Mouse (Mus musculus): ENCODE results near the gene Olfr1186.
"Not testable (repeated sequence)": the region's sequence is repeated elsewhere in the genome, so short reads cannot be mapped to it uniquely, and the experiment has no call there.

The Olfr1186 gene

DNA sequence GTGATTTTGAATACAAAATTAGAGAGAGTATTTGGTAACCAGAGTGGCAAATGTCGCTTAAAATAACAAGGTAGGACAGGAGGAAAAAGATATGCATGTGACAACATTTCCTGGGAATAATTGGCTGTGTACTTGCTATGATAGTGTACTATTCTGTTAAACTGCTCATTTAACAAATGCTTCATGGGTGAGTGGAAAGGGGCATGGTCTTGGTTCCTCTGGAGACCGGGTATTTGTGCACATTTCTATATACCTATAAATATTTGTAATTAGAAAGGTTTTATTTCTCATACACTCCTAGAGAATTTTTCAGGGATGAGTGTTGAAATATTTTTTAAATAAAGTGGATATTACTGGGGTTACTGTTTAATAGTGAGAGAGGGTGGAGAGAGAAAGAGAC is at the start of gene Olfr1186:
Gene Olfr1186, plus strand, starts transcription at position 301 of the 400 bp plus-strand sequence.
- no peak for DNase-seq

DNA sequence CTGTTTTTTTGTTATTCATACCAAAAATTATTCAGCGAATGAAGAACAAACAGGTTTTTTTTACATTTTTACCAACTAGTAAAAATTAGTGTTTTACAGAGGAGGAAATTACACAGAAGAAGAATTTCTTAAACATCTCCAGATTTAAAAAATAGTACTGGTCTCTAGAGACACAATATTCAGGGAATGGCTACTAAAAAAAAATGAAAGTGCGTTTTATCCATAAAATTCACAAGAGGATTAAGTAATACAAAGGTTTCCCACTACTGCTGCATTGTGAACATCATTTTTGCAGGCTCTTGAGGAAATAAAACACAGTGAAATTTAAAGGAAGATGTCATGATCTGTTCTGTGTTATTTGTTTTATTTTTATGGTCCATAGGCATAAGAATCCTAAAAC is 35.1 kb upstream of the Olfr1186 start, which contains the start of gene Olfr1184:
Gene Olfr1184, plus strand, starts transcription at position 301 of the 400 bp plus-strand sequence.
- DNase-seq, result no peak

DNA sequence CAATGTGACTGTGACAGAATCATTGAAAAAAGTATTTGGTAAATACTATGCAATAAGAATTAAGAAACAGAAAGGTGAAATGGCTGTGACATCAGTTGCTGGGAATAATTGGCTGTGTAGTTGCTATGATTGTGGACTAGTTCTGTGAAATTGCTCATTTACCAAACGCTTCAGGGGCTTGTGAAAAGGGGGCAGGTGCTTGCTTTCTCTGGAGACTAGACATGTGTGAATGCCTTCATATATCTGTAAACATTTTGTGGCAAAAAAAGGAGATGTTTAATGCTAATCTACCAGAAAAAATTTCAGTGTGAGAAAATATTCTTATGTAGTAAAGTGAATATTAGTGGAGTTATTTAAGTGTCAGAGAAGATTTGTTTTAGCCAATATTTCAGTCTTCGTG is 25.3 kb upstream of the Olfr1186 start, which contains the start of gene Olfr1185-ps1:
Gene Olfr1185-ps1, plus strand, starts transcription at position 301 of the 400 bp plus-strand sequence.
- DNase-seq, result no peak

DNA sequence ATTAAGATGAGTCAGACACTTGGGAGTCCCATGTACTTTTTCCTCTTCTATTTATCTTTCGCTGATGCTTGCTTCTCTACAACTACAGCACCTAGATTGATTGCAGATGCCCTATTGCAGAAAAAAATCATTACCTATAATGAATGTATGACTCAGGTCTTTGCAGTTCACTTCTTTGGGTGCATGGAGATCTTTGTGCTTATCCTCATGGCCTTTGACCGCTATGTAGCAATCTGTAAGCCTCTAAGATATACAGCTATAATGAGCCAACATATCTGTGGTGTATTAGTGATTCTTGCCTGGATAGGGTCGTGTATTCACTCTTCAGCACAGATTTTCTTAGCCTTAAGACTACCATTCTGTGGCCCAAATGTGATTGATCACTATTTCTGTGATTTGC is 7.4 kb downstream of the Olfr1186 start:
- DNase-seq, result no peak

DNA sequence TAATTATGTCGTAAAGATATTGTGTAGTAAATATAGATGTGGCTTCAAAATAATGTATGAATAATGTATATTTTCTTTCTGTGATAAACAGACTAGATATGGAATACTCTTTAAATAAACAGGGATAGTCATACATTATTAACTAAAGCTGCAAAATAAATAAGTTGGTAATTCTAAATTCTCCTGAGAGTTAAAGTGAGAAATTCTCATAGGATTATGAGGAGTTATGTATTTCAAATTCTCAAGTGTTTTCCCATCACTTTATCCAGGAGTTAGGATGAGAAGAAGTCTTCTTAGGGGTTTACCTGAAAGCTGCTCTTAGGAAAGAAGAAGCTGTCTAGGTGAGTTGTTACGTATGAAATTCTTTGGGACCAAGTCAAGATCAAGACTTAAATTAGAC is 38.3 kb downstream of the Olfr1186 start, which contains the start of gene Olfr1188:
Gene Olfr1188, plus strand, starts transcription at position 301 of the 400 bp plus-strand sequence.
- no peak for DNase-seq

DNA sequence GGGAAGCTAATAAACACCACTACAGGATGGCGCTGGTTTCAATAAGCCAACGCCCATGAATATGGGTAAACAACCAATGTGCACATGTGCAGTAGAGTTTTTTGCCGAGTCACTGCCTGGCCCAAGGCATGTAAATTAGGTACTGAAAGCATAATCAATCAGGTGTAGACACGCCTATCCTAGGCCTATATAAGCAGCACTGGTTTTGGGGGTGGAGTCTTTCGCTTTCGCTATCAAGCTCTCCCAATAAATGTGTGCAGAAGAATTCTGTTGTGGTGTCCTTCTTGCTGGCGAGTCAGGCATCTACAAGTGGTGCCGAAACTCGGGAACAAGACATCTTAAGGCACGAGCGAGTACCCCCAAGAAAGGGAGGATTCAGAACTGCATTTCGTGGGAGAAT is 54.3 kb downstream of the Olfr1186 start:
- DNase-seq, result not testable (repeated sequence)

Data from right cerebral cortex, postnatal 25 days (tissue).